Mouse (Mus musculus) T-helper 17 cell (primary cell): Measurements from ENCODE around the gene 1700009N14Rik.

Experiments used
- in situ Hi-C, 2 experiments: fragments of 300-600 bp; cut with MboI, MseI; formaldehyde crosslinking; loops; 1 replicate in 1 of 2; 2 replicates in 1 of 2; pipeline ENCODE4 v1.15.1; 2025; ENCODE audit warnings: high pct_unique_total_duplicates in 2 of 2

The 1700009N14Rik gene

DNA sequence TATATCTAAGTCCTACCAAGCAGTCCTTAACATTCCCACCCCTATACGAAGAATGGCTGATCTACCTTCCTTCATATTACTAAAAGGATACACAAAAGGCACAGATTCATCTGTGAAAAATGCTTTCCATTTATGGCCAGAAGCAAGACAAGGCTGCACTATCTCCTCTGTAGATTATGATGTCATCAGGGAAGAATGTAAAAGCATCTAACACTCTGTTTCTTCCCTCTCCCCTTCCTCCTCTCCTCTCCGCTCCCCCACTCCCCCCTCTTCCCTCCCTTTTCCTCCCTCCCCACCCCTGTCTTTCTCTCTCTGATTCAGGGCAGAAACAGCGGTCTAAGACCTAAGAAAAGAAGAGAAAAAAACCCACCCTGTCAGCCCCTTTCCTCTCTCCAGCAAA lies at the start of gene 1700009N14Rik:
Gene 1700009N14Rik, plus strand, starts transcription at position 227 of the 400 bp plus-strand sequence.
- in situ Hi-C loops, result no loop called here

DNA sequence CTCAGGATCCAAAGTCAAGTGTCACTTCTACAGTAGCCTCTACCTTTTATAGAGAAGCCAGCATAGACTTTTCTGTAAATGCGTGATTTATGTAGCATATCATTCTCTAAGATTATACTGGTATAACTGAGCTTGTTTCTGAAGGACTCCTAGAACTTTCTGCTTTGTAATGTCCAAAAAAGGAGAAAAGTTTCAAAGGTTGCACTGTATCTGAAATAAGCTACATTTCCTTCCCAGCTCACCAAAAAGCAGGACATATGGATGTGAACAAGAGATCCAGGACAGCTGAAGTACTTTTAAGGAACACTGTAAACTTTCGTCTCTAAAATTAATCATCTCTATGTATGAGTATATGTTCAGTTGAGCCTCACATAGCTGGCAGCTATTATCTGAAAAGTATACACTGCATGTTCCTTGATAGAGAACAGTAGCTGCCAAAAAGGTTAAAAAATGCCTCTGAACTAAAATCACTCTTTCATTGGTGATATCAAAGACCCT lies 12.2 kb upstream of the 1700009N14Rik start:
- in situ Hi-C loops, result no loop called here

DNA sequence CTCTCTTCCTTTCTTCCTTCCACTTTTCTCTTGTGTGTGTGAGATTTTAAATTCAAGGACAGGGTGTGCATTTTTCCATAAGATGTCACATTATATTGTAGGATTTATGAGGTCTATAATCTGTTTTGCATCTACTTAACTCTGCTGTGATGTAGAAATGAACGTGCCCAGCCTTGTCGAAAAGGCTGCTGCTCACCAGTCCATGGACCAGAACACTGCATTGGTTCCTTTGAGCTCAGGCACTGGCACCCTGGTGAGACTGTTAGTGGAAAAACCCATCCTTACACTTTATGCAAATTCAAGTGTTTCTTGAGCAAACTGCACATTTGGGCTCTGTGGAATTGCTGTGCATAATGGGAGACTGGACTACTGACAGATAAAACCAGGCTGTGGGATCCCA lies 24.2 kb downstream of the 1700009N14Rik start:
- in situ Hi-C loops, result no loop called here

DNA sequence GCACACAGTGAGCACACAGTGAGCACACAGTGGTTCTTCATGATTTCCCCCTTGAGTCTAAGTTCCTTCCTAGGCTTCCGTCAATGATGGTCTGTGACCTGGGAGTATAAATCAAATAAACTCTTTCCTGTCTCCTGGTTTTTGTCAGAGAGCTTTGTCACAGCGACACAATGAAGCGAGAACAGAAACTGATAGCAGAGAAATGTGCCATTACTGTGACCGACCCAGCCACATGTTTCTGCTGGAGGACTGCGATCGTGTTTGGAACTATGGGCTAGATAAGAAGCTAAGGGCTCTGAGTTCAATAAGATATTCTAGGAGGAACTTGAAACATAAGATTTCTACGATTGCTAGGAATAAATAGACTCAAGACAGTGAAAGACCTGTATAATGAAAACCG lies 36.3 kb downstream of the 1700009N14Rik start:
- in situ Hi-C loops, result no loop called here

DNA sequence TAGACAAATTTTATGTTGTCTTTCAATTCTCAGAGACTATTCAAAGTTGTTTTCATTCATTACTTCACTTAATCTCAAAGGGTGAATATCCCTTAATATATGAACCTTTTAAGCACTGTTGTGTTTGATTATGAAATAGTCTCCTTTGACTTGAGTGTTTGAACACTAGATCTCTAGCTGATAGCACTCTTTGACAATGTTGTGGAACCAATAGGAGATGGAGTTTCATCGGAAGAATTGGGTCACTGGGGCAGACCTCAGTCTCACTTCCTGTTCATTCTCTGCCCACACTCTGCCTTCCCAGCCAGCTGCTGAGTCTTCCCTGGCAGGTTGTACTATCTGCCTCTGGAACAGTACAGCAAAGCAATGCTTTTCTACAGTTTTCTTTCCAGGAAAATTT lies 43.5 kb downstream of the 1700009N14Rik start:
- in situ Hi-C loops, result no loop called here

DNA sequence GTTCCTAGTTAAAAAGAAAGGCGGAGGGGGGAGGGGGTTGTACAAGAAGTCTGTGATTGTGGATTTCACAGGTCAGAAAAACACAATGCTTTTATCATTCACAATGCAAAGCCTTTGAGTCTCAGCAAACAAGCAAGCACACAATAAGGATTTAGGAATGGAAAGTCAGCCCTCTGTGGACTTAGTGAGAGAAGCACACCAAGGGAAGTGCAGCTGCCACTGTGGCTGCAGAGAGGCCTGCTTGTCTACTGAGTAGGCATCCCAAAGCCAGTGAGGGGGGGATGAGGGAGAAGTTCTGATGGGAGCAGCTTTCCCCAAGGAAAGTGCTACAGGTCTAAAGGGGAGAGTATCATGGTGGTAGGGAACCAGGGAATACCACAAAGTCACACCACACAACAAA lies 45.8 kb downstream of the 1700009N14Rik start:
- in situ Hi-C loops, result no loop called here
